Mouse (Mus musculus) CH12.LX (cell line): ENCODE results near the gene Lpcat1. TPM values are rescaled to one million over a fixed set of nuclear protein-coding genes. Genes with fewer than 3 reads are reported as not detected.

ENCODE experiments used
- DNase-seq: peaks from one replicate; pipeline ENCODE4 v3.0.0-alpha.2; 2013; ENCODE audit errors: extremely low read depth
- H3K27ac ChIP-seq: 2 replicates; pipeline ENCODE4 v1.5.1; 2012; ENCODE audit warnings: low read depth, mild to moderate bottlenecking, control low read depth, moderate library complexity; ENCODE audit not compliant: insufficient read depth
- H3K27me3 ChIP-seq: replicated peaks from 2 replicates; pipeline ENCODE3; 2012; ENCODE audit warnings: inconsistent platforms
- H3K36me3 ChIP-seq, 2 experiments: replicated peaks in 1 of 2; 2 replicates each; pipeline versions ENCODE3 to v1.6.1; 2012; ENCODE audit warnings: inconsistent platforms in 1 of 2, low read length in 1 of 2, mild to moderate bottlenecking in 1 of 2, mixed read lengths in 1 of 2, moderate library complexity in 1 of 2; ENCODE audit not compliant: control insufficient read depth in 1 of 2, insufficient read depth in 1 of 2
- H3K4me1 ChIP-seq, 2 experiments: 2 replicates each; pipeline ENCODE4 v1.6.1; 2012; ENCODE audit warnings: inconsistent platforms in 1 of 2, moderate library complexity in 1 of 2; ENCODE audit not compliant: insufficient read depth in 2 of 2, control insufficient read depth in 1 of 2
- H3K4me2 ChIP-seq: 2 replicates; pipeline ENCODE4 v1.6.1; 2012; ENCODE audit warnings: low read depth, mild to moderate bottlenecking, control low read depth; ENCODE audit not compliant: poor library complexity, insufficient read depth, severe bottlenecking
- H3K4me3 ChIP-seq, 3 experiments: fragments of 150-350 bp in 1 of 3; sonication (generic) in 1 of 3; replicated peaks in 1 of 3; 2 replicates each; pipeline versions ENCODE3 to v1.5.1; 2011 to 2012; ENCODE audit warnings: low read depth in 2 of 3, low read length in 2 of 3, mild to moderate bottlenecking in 2 of 3, moderate library complexity in 2 of 3, control low read depth in 1 of 3, improper control_type of control experiment in 1 of 3, inconsistent platforms in 1 of 3, mixed read lengths in 1 of 3; ENCODE audit not compliant: poor library complexity in 1 of 3
- H3K79me2 ChIP-seq: replicated peaks from 2 replicates; pipeline ENCODE4 v1.6.1; 2012; ENCODE audit warnings: mild to moderate bottlenecking, moderate library complexity; ENCODE audit not compliant: control insufficient read depth, poor library complexity, insufficient read depth, severe bottlenecking; ENCODE audit errors: extremely low read depth
- H3K9ac ChIP-seq: 2 replicates; pipeline ENCODE4 v1.6.1; 2012; ENCODE audit warnings: low read depth, mild to moderate bottlenecking, control low read depth, moderate library complexity; ENCODE audit not compliant: insufficient read depth
- H3K9me3 ChIP-seq: replicated peaks from 2 replicates; pipeline ENCODE3; 2012; ENCODE audit warnings: low read length, inconsistent platforms, mixed read lengths
- BHLHE40 ChIP-seq: IDR thresholded peaks from 2 replicates; pipeline ENCODE4 v1.6.1; 2011; ENCODE audit warnings: mild to moderate bottlenecking, low read depth, low read length, improper control_type of control experiment
- CHD1 ChIP-seq: IDR thresholded peaks from 2 replicates; pipeline ENCODE4 v1.6.1; 2012; ENCODE audit warnings: low read depth, low read length, improper control_type of control experiment, inconsistent platforms
- ELF1 ChIP-seq: IDR thresholded peaks from 2 replicates; pipeline ENCODE4 v1.6.1; 2014; ENCODE audit warnings: low read depth, mild to moderate bottlenecking, inconsistent platforms, low read length, improper control_type of control experiment
- ETS1 ChIP-seq: conservative IDR thresholded peaks from 2 replicates; pipeline ENCODE4 v1.6.1; 2012; ENCODE audit warnings: low read depth, mild to moderate bottlenecking, inconsistent platforms, low read length, improper control_type of control experiment, moderate library complexity
- GABPA ChIP-seq: IDR thresholded peaks from 2 replicates; pipeline ENCODE4 v1.6.1; 2012; ENCODE audit warnings: low read depth, low read length, improper control_type of control experiment, inconsistent platforms; ENCODE audit not compliant: insufficient replicate concordance
- JUND ChIP-seq: conservative IDR thresholded peaks from 2 replicates; pipeline ENCODE4 v1.6.1; 2011; ENCODE audit warnings: low read depth, low read length, improper control_type of control experiment
- KAT2A ChIP-seq: IDR thresholded peaks from 2 replicates; pipeline ENCODE4 v1.6.1; 2012; ENCODE audit warnings: low read length, improper control_type of control experiment, inconsistent platforms; ENCODE audit not compliant: insufficient replicate concordance
- MXI1 ChIP-seq: IDR thresholded peaks from 2 replicates; pipeline ENCODE4 v1.6.1; 2011; ENCODE audit warnings: mild to moderate bottlenecking, low read depth, low read length, improper control_type of control experiment
- NELFE ChIP-seq: IDR thresholded peaks from 2 replicates; pipeline ENCODE4 v1.6.1; 2011; ENCODE audit warnings: low read depth, low read length, improper control_type of control experiment
- NRF1 ChIP-seq: IDR thresholded peaks from 2 replicates; pipeline ENCODE4 v1.6.1; 2014; ENCODE audit warnings: low read depth, mild to moderate bottlenecking, inconsistent platforms, low read length, improper control_type of control experiment, moderate library complexity
- POLR2A ChIP-seq: IDR thresholded peaks from 2 replicates; pipeline ENCODE4 v1.6.1; 2011; ENCODE audit warnings: low read depth, mild to moderate bottlenecking, improper control_type of control experiment, low read length
- SIN3A ChIP-seq: IDR thresholded peaks from 2 replicates; pipeline ENCODE4 v1.6.1; 2012; ENCODE audit warnings: low read length, improper control_type of control experiment, inconsistent platforms
- TCF12 ChIP-seq: IDR thresholded peaks from 2 replicates; pipeline ENCODE4 v1.6.1; 2014; ENCODE audit warnings: low read depth, mild to moderate bottlenecking, inconsistent platforms, low read length, improper control_type of control experiment
- UBTF ChIP-seq: IDR thresholded peaks from 2 replicates; pipeline ENCODE4 v1.6.1; 2012; ENCODE audit warnings: low read depth, mild to moderate bottlenecking, inconsistent platforms, low read length, improper control_type of control experiment, moderate library complexity
- ZC3H11A ChIP-seq: IDR thresholded peaks from 2 replicates; pipeline ENCODE4 v1.6.1; 2012; ENCODE audit warnings: low read depth, mild to moderate bottlenecking, inconsistent platforms, low read length, improper control_type of control experiment
- ZKSCAN1 ChIP-seq: IDR thresholded peaks from 2 replicates; pipeline ENCODE4 v1.6.1; 2012; ENCODE audit warnings: low read depth, inconsistent platforms, low read length, improper control_type of control experiment, borderline replicate concordance
- ZMIZ1 ChIP-seq: IDR thresholded peaks from 2 replicates; pipeline ENCODE4 v1.6.1; 2012; ENCODE audit warnings: low read depth, mild to moderate bottlenecking, inconsistent platforms, low read length, improper control_type of control experiment
- ZNF384 ChIP-seq: IDR thresholded peaks from 2 replicates; pipeline ENCODE4 v1.6.1; 2012; ENCODE audit warnings: low read depth, low read length, improper control_type of control experiment, inconsistent platforms
- dilution Hi-C: fragments of 300-500 bp; cut with MboI; formaldehyde crosslinking; loops from 2 replicates; pipeline ENCODE4 v1.14.3; 2020; ENCODE audit warnings: low sequenced_read_pairs; ENCODE audit not compliant: extremely low pct_unique_long_range_greater_than_20kb, extremely low pct_ligation_motif_present
- in situ Hi-C: fragments of 300-500 bp; cut with MboI; formaldehyde crosslinking; loops from 3 replicates; pipeline ENCODE4 v1.14.3; 2019; ENCODE audit warnings: low sequenced_read_pairs, low pct_ligation_motif_present, low pct_unique_long_range_greater_than_20kb, mixed read lengths
- polyA plus RNA-seq: library from polyadenylated mRNA; unstranded; fragments of >175 nt; gene quantifications from 2 replicates; pipeline ENCODE4 v1.2.1, GENCODE M21; 2012; ENCODE audit warnings: low read depth; ENCODE audit not compliant: insufficient read length
- total RNA-seq, 2 experiments: library from RNA; depleted of rRNA; stranded (reverse); fragments of 300-350 nt in 1 of 2; fragments of >200 nt in 1 of 2; gene quantifications; 2 replicates each; pipeline ENCODE4 v1.2.3; 2012 to 2014

Lpcat1 gene
- total and polyA plus RNA-seq, 3 experiments = 22.6 to 36.9 (median 36.2) TPM

- Histone ChIP-seq H3K27me3 (no peaks in the 10 kb centered on the region), H3K4me1 (peaks cover 12 to 68% of the 10 kb centered on the region in 2 experiments), H3K4me3 (peak overlapping the region; percentile 73 to 95 (median 93)), H3K36me3 (peaks cover 4 to 22% of the 10 kb centered on the region in 2 experiments), H3K9ac (peak overlapping the region; percentile 59), H3K9me3 (no peaks in the 10 kb centered on the region), H3K4me2 (peak overlapping the region; percentile 98), H3K79me2 (peaks cover 10% of the 10 kb centered on the region), H3K27ac (no peak overlapping the region)
- in situ Hi-C loops = no loop called here
- DNase-seq = peak; percentile 27
- no peak for TF ChIP-seq NELFE
- no peak for TF ChIP-seq POLR2A
- TF ChIP-seq BHLHE40 = peak; percentile 81
- TF ChIP-seq SIN3A = peak; percentile 58; the same call in 1 of the 2 replicates
- TF ChIP-seq UBTF = peak; percentile 45; the same call in 1 of the 2 replicates
- peak; percentile 50 for TF ChIP-seq MXI1
- TF ChIP-seq GABPA = no peak
- no peak for TF ChIP-seq JUND
- no peak for TF ChIP-seq KAT2A
- TF ChIP-seq NRF1 = no peak
- TF ChIP-seq TCF12 = 0 out of 2 replicates have a peak, but pooled peaks have one; percentile 7
- TF ChIP-seq ELF1 = 0 out of 2 replicates have a peak, but pooled peaks have one; percentile 15
- peak; percentile 32 for TF ChIP-seq ZKSCAN1
- no peak for TF ChIP-seq ZMIZ1
- dilution Hi-C loops = no loop called here
Measured at GRCm38 (mm10) chr13:73467421-73468237, 632 bp downstream of the Lpcat1 start.

- no peak for TF ChIP-seq ZKSCAN1
- TF ChIP-seq MXI1 = no peak
- no peak for TF ChIP-seq GABPA
- no peak for TF ChIP-seq ETS1
- TF ChIP-seq ZC3H11A = no peak
- no peak for TF ChIP-seq ZNF384
- TF ChIP-seq UBTF = no peak
- no peak for TF ChIP-seq CHD1
- no peak for TF ChIP-seq ELF1
- no peak for TF ChIP-seq ZMIZ1
- TF ChIP-seq NELFE = no peak
- no peak for TF ChIP-seq JUND
- TF ChIP-seq, all 38 proteins: peak for 0
- Histone ChIP-seq H3K4me2 (peak overlapping the region; percentile 98), H3K9ac (no peak overlapping the region), H3K9me3 (no peaks in the 10 kb centered on the region), H3K79me2 (peaks cover 10% of the 10 kb centered on the region), H3K4me3 (peak overlapping the region in 1 of 3 experiments; percentile 93), H3K27ac (no peak overlapping the region), H3K4me1 (peaks cover 12 to 74% of the 10 kb centered on the region in 2 experiments), H3K27me3 (no peaks in the 10 kb centered on the region), H3K36me3 (peaks cover 4 to 30% of the 10 kb centered on the region in 2 experiments)
- no peak for DNase-seq
- in situ Hi-C loops (no loop called here), dilution Hi-C loops (no loop called here)
Measured at GRCm38 (mm10) chr13:73468834-73469233, 1.8 kb downstream of the Lpcat1 start.
